8 mouse cellular contexts compared by ENCODE assay signal in the genomic region with DNA sequence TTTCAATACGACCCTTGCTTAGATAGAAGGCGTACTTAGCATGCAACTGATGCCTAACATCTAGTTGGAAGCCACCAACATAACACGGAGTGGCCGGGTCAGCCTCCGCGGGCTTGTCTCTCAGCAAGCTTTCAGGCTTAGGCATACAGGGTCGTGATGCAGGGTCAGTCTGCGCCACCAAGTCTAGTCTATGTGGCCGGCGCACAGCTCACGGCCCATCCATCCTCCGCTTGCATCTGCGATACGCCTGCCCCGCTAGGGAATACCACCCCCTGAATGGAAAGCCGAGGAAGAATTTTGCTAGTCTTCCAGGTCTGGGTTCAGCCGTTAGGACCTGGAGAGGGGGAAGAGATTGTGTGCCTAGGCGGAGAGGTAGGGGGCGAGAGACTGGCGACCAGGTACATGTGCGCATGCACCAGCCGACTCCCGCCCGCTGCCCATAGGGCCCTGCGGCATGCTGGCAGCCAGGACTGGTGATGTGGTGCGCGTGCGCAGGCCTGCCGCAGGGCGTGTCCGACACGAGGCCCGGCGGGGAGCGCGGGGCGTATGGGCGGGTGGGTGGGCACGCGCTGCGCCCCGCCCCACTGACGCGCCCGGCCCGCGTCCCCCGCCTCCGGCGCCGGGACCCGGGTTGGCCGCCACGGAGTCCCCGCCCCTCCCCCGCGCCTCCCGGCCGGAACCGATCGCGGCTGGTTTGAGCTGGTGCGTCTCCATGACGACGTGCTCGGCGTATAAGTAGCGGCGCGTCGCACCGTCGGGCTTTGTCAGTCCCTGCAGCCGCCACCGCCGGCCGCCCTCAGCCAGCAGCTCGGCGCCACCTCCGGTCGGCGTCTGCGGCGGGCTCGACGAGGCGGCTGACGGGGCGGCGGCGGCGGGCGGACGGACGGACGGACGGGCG. TPM values are rescaled to one million over a fixed set of nuclear protein-coding genes. Genes with fewer than 3 reads are reported as not detected.
DNase-seq lines count a peak whose midpoint lies in the region; ATAC-seq lines count a peak whose summit lies in the region.

Gene Odc1, plus strand, starts transcription at position 586 of the 898 bp plus-strand sequence.

- H3K27ac ChIP-seq in hindbrain, embryonic 10.5 days, result peak within 1 kb of the TSS; percentile 94

- H3K9me3 ChIP-seq in hindbrain, embryonic 10.5 days, result no peaks in the 10 kb centered on the region

- no peaks in the 10 kb centered on the region for H3K27me3 ChIP-seq in hindbrain, embryonic 10.5 days (ENCODE audit: insufficient read depth, poor library complexity, severe bottlenecking)

- peaks cover 28% of the 10 kb centered on the region for H3K36me3 ChIP-seq in hindbrain, embryonic 10.5 days

- peak within 1 kb of the TSS; percentile 63 for H3K4me3 ChIP-seq in hindbrain, embryonic 10.5 days

- under 1% methylated on average over 95 of the region's 98 CpGs for WGBS in hindbrain, embryonic 10.5 days

- ATAC-seq in frontal cortex, adult (ENCODE audit: low TSS enrichment), result peak; percentile 93

- peaks cover 20% of the 10 kb centered on the region for H3K4me1 ChIP-seq in hindbrain, embryonic 10.5 days (replicated peaks)

- DNase-seq in MEL-GATA-1-ER (ENCODE audit: extremely low read depth, low read depth), result peak; percentile 75
- DNase-seq in cerebellum, adult 8-10 months, result peak; percentile 95
- DNase-seq in hindbrain, embryonic 10.5 days (ENCODE audit: low spot score), result peak; percentile 98
- DNase-seq in layer of hippocampus, postnatal 10 days (ENCODE audit: low spot score in 2 of 2), result peak; percentile 98 to 99
- DNase-seq in lung, postnatal 10 days, result peak; percentile 98
- DNase-seq in ovary, postnatal 36 days (ENCODE audit: low spot score), result peak; percentile 99
- peak; percentile 99 for DNase-seq in thymus, postnatal 25 days

RNA-seq across cellular contexts. Expression of gene Odc1, which starts in this region (rescaled TPM):
- polyA plus RNA-seq in hindbrain, embryonic 10.5 days (2016; fragmentation: Nextera tagmentation; extraction: Ambion mirVana), result 274 and 286 TPM in 2 replicates
- 10 to 100 TPM; 92.5 to 94.8 TPM for total RNA-seq in layer of hippocampus, postnatal 10 days (2021)

Comparison
In these comparisons a context has a peak if more than half of its experiments do, and no peak if none do; other contexts are left out.
1. Peak in every context shown above with its lines: DNase-seq, ATAC-seq, H3K4me3 ChIP-seq and H3K27ac ChIP-seq.